Mouse (Mus musculus): ENCODE measurements around the gene Sars2. TPM values are rescaled to one million over a fixed set of nuclear protein-coding genes. Genes with fewer than 3 reads are reported as not detected.
"Not testable (repeated sequence)": the region's sequence is repeated elsewhere in the genome, so short reads cannot be mapped to it uniquely, and the experiment has no call there.

The Sars2 gene
- 20.2 and 20.4 TPM in 2 replicates for polyA plus RNA-seq (2015; fragmentation: Nextera tagmentation; extraction: Ambion mirVana)

DNA sequence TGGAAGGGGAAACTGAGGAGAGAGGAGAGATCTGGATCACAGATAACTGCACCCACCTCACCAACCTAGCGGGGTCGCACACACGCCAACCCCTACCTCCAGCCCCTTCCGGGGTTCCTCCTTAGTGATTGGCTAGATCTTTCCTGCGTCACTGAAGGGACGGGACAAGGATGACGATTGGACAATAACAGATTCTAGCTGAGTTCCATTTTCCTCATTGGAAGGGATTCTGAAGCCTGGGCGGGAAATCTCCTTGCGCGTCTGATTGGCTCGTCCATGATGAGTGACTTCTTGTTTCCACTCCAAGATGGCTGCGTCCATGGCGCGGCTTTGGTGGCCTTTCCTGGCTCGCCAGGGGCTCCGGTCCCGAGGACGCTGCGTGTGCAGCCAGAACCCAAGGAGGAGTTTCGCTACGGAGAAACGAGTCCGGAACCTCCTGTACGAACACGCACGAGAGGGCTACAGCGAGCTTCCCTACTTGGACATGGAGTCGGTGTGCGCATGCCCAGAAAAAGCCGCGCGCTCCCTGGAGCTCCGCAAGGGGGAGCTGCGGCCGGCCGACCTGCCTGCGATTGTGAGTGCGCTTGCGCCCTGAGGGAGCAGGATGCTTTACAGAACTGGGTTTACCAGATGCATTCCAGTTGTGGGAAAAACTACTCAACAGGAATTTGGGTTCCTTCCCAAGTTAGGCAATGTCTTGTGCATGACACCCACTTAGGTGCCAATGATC, at the start of gene Sars2, which contains the start of gene Mrps12:
Gene Sars2 (plus strand): TSS at position 284 of the 730 bp plus-strand sequence.
Gene Mrps12 (minus strand): TSS at position 112 of the 730 bp plus-strand sequence.
- Histone ChIP-seq H3K9ac (peak within 1 kb of the TSS; percentile 93), H3K4me1 (peaks cover 16% of the 10 kb centered on the region), H3K4me2 (peak within 1 kb of the TSS; percentile 87), H3K36me3 (peaks cover 65% of the 10 kb centered on the region), H3K4me3 (peak within 1 kb of the TSS; percentile 70), H3K27ac (replicated peaks) (peak within 1 kb of the TSS; percentile 85), H3K27me3 (replicated peaks) (no peaks in the 10 kb centered on the region), H3K9me3 (no peaks in the 10 kb centered on the region)
- peak; percentile 90 for ATAC-seq (ENCODE audit: extremely low read depth, insufficient number of reproducible peaks, low FRiP score, low TSS enrichment)
- under 1% methylated on average over 39 of the region's 39 CpGs for WGBS

DNA sequence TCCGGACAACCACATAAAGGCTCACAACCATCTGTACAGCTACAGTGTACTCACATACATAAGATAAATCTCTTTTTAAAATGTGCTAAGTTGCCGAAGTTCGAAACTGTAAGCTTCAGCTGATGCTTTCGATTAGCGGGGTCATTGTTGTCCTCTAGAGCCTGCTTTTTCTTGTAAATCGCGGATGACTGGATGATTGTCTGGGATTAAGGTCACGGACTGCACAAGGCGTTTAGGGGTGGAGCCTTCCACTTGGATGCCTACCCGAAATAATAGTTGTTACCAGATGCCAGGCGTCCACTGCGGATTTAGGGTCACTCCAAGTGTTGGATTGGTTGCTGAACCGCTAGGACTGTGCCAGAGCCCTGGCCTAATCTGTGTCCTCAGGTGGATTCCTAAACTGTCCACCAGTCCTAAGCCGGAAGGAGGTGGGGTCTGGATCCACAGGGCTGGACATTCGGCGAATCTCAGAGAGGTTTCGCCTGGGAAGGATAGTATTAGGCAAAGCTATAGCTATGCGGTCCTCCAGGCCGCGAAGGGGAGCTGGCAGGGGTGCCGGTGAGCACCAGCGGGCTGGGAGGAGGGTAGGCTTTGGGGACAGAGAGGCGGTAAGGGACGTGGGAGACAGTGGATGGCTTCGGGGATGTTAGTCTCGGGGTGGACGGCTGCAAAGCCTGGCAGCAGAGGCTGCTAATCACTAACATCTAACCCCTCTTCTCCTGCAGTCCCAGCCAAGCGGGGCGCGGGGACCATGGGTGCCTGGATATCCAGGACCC, 49.1 kb upstream of the Sars2 start, which contains the start of gene Fbxo27:
Gene Fbxo27 (plus strand): TSS at position 305 of the 776 bp plus-strand sequence.
- H3K4me1 ChIP-seq, result peaks cover 10% of the 10 kb centered on the region
- no peaks in the 10 kb centered on the region for H3K36me3 ChIP-seq
- H3K4me3 ChIP-seq, result peak within 1 kb of the TSS; percentile 63
- H3K27ac ChIP-seq (replicated peaks), result no peak within 1 kb of the TSS
- ATAC-seq (ENCODE audit: extremely low read depth, insufficient number of reproducible peaks, low FRiP score, low TSS enrichment), result no peak
- peak within 1 kb of the TSS; percentile 90 for H3K4me2 ChIP-seq
- WGBS, result 34% methylated on average over 30 of the region's 30 CpGs
- H3K9me3 ChIP-seq, result no peaks in the 10 kb centered on the region
- peaks cover 36% of the 10 kb centered on the region for H3K27me3 ChIP-seq (replicated peaks)
- peak within 1 kb of the TSS; percentile 79 for H3K9ac ChIP-seq

- ATAC-seq (ENCODE audit: extremely low read depth, insufficient number of reproducible peaks, low FRiP score, low TSS enrichment), result no peak; the same call in 1 of the 2 replicates
- peaks cover 36% of the 10 kb centered on the region for H3K27me3 ChIP-seq (replicated peaks)
- WGBS, result 1% methylated on average over 38 of the region's 38 CpGs
These were observed 48.3 kb upstream of the Sars2 start for GRCm38 (mm10) chr7:28693321-28693966.

DNA sequence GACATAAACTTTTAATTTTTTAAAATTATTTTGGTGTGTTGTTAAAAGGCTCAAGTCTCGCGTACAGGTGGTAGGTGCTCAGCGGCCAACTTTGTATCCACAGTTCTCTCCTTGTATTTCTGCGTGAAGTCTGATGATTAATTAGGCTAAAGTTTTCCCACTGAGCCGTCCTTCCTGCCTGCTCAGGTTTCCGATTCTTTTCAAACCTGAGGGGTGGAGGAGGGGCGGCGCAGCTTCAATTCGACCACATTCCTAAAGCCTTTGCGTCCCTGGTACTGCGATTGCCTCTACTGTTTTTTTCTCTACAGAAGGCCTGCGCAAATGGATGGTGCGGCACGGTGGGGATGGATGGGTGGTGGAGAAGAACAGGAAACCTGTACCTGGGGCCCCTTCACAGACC, 47.4 kb upstream of the Sars2 start:
- Histone ChIP-seq H3K27ac (replicated peaks) (no peak overlapping the region), H3K36me3 (no peaks in the 10 kb centered on the region), H3K27me3 (replicated peaks) (peaks cover 36% of the 10 kb centered on the region), H3K4me1 (peaks cover 10% of the 10 kb centered on the region), H3K4me2 (peak overlapping the region; percentile 90), H3K9me3 (no peaks in the 10 kb centered on the region), H3K9ac (no peak overlapping the region), H3K4me3 (no peak overlapping the region)
- ATAC-seq (ENCODE audit: extremely low read depth, insufficient number of reproducible peaks, low FRiP score, low TSS enrichment), result no peak
- 16% methylated on average over 14 of the region's 14 CpGs for WGBS

More at GRCm38 (mm10) chr7:28693321-28693966, 48.3 kb upstream of the Sars2 start:
- H3K4me3 ChIP-seq, result peak overlapping the region; percentile 63
- H3K9me3 ChIP-seq, result no peaks in the 10 kb centered on the region
- peaks cover 10% of the 10 kb centered on the region for H3K4me1 ChIP-seq
- H3K4me2 ChIP-seq, result peak overlapping the region; percentile 90
- H3K27ac ChIP-seq (replicated peaks), result no peak overlapping the region
- peak overlapping the region; percentile 79 for H3K9ac ChIP-seq
- no peaks in the 10 kb centered on the region for H3K36me3 ChIP-seq

DNA sequence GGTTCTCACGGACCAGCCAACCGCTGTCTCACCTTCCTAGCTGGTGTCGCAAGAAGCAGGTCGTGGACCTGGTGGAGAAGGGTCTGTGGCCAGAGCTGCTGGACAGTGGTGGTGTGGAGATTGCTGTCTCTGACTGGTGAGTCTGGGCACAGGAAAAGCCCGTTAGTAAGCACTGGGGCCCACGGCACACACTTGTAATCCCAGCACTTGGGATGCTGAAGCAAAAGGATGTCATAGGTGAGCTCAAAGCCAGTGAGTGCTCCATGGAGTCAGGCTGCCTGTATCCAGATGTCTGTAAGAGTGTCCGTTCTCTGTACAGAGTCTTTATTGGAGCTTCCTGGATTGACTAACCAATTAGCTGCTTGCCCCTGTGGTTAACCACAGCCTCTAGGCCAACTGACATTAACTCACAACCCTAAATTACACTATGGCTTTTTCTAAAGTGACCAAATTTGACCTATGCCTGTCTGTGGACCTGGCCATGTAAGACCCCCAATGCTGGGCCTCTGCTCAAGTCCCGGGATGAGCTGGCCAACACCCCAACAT, 46.8 kb upstream of the Sars2 start:
- Histone ChIP-seq H3K27ac (replicated peaks) (no peak overlapping the region), H3K4me3 (no peak overlapping the region), H3K9ac (no peak overlapping the region), H3K4me2 (no peak overlapping the region), H3K4me1 (peaks cover 10% of the 10 kb centered on the region), H3K27me3 (replicated peaks) (peaks cover 36% of the 10 kb centered on the region), H3K9me3 (0 out of 2 replicates have a peak, but pooled peaks cover under 1% of the 10 kb centered on the region), H3K36me3 (no peaks in the 10 kb centered on the region)
- no peak for ATAC-seq (ENCODE audit: extremely low read depth, insufficient number of reproducible peaks, low FRiP score, low TSS enrichment)
- WGBS, result 59% methylated on average over 8 of the region's 8 CpGs

DNA sequence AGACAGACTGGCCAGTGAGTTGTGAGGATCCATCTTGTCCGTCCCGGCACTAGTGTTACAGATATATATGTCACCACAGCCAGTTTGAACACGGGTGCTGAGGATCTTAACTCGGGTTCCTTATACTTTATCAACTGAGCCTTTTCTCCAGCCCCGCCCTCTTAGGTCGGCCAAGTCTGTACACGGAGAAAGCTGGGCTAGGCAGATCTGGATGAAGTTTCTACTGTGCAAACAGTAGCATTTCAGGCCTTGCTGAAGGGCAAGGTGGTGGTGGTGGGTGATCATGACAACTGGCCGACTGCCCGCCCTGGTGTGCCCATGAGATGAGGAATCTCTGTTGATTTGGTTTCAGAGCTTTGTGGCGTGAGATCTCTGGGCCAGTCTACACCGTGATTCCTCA, 44.5 kb upstream of the Sars2 start:
- Histone ChIP-seq H3K9ac (no peak overlapping the region), H3K27me3 (replicated peaks) (peaks cover 31% of the 10 kb centered on the region), H3K9me3 (0 out of 2 replicates have a peak, but pooled peaks cover 5% of the 10 kb centered on the region), H3K36me3 (no peaks in the 10 kb centered on the region), H3K4me1 (peaks cover 10% of the 10 kb centered on the region), H3K27ac (replicated peaks) (no peak overlapping the region), H3K4me3 (no peak overlapping the region), H3K4me2 (no peak overlapping the region)
- 82% methylated on average over 11 of the region's 11 CpGs for WGBS
- no peak for ATAC-seq (ENCODE audit: extremely low read depth, insufficient number of reproducible peaks, low FRiP score, low TSS enrichment)

- H3K4me3 ChIP-seq, result no peak overlapping the region
- 0 out of 2 replicates have a peak, but pooled peaks cover 5% of the 10 kb centered on the region for H3K9me3 ChIP-seq
- no peak for ATAC-seq (ENCODE audit: extremely low read depth, insufficient number of reproducible peaks, low FRiP score, low TSS enrichment)
- H3K4me1 ChIP-seq, result no peaks in the 10 kb centered on the region
- WGBS, result 92% methylated on average over 4 of the region's 4 CpGs
- H3K27ac ChIP-seq (replicated peaks), result no peak overlapping the region
- H3K4me2 ChIP-seq, result no peak overlapping the region
- no peak overlapping the region for H3K9ac ChIP-seq
- H3K36me3 ChIP-seq, result no peaks in the 10 kb centered on the region
- H3K27me3 ChIP-seq (replicated peaks), result peaks cover 2% of the 10 kb centered on the region; the same call in 1 of the 2 replicates
These were observed 41.5 kb upstream of the Sars2 start for GRCm38 (mm10) chr7:28700269-28700668.

GRCm38 (mm10) chr7:28701306-28701705, 40.5 kb upstream of the Sars2 start:
- not testable (repeated sequence) for ATAC-seq (ENCODE audit: extremely low read depth, insufficient number of reproducible peaks, low FRiP score, low TSS enrichment); H3K4me2 ChIP-seq; H3K27ac ChIP-seq (replicated peaks); H3K36me3 ChIP-seq; H3K4me3 ChIP-seq; H3K9ac ChIP-seq; H3K4me1 ChIP-seq; H3K27me3 ChIP-seq (replicated peaks); H3K9me3 ChIP-seq
- WGBS, result 91% methylated on average over 12 of the region's 12 CpGs

DNA sequence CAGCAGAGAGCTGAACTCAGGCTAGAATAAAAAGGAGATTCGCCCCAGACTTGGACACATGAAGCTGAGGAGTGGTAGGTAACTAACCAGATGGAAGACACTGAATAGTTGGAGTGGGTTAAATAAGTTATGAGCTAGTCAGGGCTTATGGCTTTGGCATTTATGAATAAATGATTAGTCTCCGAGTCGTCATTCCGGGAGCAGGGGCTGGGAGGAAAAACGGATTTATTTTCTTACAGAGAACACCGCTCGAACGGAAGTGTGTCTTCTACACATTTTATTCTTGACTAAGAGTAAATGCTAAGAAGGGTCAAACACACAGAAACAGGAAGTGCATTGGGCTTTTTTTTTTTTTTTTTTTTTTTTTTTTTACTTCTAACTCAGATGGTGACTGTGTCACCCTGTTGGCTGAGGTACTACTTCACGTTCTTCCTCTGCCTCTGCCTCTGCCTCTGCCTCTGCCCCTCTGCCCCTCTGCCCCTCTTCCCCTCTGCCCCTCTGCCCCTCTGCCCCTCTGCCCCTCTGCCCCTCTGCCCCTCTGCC, 39.1 kb upstream of the Sars2 start:
- Histone ChIP-seq H3K9ac (no peak overlapping the region), H3K4me2 (no peak overlapping the region), H3K27me3 (replicated peaks) (no peaks in the 10 kb centered on the region), H3K36me3 (no peaks in the 10 kb centered on the region), H3K4me1 (no peaks in the 10 kb centered on the region), H3K27ac (replicated peaks) (no peak overlapping the region), H3K9me3 (0 out of 2 replicates have a peak, but pooled peaks cover 9% of the 10 kb centered on the region), H3K4me3 (no peak overlapping the region)
- 67% methylated on average over 9 of the region's 9 CpGs for WGBS
- ATAC-seq (ENCODE audit: extremely low read depth, insufficient number of reproducible peaks, low FRiP score, low TSS enrichment), result no peak

DNA sequence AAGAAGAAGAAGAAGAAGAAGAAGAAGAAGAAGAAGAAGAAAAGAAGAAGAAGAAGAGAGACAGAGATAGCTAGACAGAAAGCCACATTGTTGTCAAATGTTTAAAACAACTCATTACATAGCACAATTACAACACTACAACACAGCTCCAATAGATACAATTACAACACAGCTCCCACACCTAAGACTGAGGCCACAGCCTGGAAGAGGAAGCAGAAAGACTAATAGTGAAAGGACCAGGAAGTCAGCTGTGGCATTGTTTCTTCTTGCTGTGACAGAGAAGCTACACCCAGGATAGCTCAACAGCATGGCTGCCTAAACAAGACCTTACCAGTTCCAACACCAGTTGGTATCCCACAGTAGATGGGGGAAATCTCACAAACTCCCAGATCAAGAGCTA, 32.3 kb upstream of the Sars2 start:
- H3K4me3 ChIP-seq, result no peak overlapping the region

More for the DNA sequence above, 32.3 kb upstream of the Sars2 start:
- H3K4me2 ChIP-seq, result no peak overlapping the region
- ATAC-seq (ENCODE audit: extremely low read depth, insufficient number of reproducible peaks, low FRiP score, low TSS enrichment), result no peak
- no peaks in the 10 kb centered on the region for H3K27me3 ChIP-seq (replicated peaks)
- H3K9me3 ChIP-seq, result 0 out of 2 replicates have a peak, but pooled peaks cover 4% of the 10 kb centered on the region
- peaks cover 20% of the 10 kb centered on the region for H3K4me1 ChIP-seq
- H3K27ac ChIP-seq (replicated peaks), result no peak overlapping the region
- H3K9ac ChIP-seq, result no peak overlapping the region
- H3K36me3 ChIP-seq, result no peaks in the 10 kb centered on the region
